Mouse (Mus musculus) c-Kit-positive CD71-negative TER-119-negative erythroid progenitor cells, embryonic 14.5 days (primary cell): ENCODE data around the gene Eps8l3.

Source experiments
- DNase-seq: peaks from one replicate; pipeline ENCODE4 v3.0.0-alpha.2; 2013; ENCODE audit warnings: low read depth

Gene Eps8l3

DNA sequence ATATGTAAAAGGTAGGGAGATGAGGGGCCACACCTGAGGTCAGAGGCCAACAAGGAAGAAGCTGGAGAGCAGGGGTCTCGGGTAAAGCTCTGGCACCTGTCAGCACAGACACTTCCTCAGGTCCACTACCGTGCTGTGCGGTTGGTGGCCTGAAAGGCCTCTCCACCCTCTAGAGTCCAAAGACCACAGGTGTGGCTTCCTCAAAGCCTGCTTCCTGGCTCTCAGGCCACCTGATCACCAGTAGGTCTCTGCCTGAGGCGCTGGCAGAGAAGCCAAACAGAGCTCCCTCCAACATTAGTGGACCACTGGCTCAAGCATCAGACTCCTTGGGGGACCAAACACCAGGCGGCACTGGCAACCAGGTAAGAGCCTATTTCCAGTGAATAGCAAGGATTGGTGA lies at the start of gene Eps8l3:
Eps8l3 (plus strand) TSS at position 225 of the 400 bp plus-strand sequence.
- no peak for DNase-seq

DNA sequence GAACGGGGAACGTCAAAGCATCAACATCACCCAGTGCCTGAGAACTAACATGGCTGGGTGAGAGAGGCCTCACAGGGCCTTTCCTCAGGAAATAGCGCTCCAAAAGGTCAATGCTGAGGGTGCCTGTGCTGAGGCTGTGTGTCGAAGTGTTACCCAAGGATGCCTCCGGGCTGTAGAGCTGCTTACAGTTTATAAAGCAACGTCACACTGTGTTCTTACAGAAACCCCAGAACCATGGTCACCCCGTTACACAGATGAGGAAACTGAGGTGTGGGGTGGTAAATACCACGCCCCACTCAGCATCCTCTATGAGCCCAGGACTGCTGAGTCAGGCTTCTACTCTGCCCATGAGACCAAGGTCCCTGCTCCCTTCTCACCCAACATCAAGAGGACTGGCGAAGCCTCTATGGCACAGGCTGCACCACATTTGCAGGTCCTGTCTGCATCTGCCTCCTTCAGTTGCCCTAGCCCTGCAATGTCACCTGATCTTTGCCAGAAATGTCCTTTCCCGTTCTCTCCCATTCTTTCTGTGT lies 49.1 kb upstream of the Eps8l3 start:
- no peak for DNase-seq

DNA sequence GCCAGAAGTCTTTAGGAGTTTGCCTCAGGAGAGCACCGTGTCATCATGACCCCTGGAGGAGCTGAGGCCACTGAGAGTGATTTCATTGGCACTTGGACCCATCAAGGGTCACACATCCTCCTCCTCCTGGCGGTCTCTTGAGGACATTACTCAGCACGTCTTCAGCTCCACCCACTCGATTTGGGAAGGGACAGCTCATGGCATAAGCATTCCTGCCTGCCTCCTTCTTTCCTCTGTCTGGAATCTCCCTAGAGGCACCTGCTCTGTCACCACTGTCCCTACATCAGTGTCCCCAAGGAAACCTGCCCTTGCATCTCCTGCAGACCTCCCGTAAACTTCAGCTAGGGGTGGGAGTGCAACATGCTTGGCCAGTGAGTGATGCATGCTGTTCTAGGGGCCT lies 48.5 kb upstream of the Eps8l3 start:
- DNase-seq: no peak

DNA sequence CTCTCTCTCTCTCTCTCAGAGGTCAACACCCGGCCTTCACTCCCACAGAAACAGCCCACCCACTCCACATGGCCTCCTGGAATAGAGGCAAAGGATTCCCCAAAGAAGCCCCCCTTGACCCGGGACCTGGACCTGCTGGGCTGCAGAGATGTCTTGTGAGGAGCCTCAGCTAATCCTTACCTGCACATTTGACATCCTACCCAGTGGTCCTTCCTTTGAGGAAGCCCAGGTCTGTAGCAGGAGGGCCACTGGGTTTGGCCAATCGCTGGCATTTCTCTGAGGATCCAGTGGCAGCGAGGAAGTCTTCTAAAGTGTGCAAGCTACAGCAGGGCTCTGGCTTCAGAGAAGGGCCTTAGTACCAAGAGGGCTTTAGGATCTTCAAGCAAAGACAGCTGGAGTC lies 48.0 kb upstream of the Eps8l3 start:
- no peak for DNase-seq

DNA sequence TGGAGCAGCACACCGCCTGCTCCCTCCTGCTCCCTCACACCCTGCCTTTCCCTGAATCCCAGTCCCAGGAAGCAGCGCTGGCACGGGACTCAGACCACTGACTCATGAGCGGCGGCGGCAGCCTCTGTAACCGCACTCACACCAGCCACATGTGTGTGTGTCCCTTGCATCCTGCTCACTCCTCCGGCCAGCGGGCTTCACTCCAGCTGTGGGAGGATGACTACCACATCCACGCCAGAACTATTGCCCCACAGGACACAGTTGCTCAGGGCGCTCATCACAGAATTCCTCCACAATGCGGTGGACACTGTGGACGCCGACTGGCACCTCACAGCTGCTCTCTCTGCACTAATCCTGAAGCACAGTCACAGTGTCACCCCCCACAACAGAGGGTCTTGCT lies 47.4 kb upstream of the Eps8l3 start:
- no peak for DNase-seq

DNA sequence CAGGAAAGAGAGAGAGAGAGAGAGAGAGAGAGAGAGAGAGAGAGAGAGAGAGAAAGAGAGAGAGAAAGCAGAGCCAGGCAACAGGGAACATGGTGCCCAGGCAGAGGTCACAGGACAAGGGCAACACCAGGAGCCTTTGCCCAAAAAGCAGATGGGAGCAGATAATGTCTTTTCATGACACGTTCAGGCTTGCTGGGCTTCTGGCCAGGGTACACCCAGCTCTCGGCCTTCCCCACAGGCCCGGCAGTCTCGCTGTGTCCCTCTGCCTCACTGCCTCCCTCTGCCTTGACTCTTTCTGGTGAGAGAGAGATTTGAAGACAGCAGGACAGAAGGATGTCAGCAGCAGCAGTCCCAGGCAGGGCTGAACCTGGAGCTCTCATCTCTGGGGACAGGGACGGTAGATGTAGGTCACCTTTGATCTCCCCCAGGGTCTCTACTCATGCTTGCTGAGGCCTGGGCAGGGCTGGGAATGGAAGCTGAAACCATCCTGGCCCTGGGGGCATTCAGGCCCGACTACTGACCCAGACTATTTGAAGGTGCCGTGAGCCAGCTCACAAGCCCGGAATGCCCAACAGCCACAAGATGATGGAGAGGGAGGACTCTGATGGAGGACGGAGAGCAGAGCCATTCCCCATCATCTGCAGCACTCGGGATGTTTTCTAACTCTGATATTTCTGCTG lies 45.0 kb upstream of the Eps8l3 start:
- DNase-seq: no peak

DNA sequence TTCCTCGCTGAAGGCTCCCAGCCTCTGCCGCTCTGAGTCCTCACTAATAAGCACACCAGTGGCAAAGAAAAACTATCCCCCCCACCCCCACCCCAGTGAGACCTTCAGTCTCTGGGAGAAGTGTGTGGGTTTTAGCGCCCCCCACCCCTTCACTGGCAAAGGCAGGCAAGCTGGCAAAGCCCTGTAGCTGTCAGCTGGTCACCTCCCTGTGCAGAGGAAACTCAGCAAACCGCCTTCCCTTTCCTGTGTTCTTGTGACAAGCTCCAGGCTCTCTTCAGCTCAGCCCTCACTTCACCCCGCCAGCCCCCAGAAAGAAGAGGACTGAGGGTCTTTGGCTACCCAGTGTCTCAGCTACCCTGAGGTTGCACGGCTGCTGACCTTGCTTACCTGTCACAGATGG lies 44.4 kb upstream of the Eps8l3 start:
- DNase-seq: no peak

DNA sequence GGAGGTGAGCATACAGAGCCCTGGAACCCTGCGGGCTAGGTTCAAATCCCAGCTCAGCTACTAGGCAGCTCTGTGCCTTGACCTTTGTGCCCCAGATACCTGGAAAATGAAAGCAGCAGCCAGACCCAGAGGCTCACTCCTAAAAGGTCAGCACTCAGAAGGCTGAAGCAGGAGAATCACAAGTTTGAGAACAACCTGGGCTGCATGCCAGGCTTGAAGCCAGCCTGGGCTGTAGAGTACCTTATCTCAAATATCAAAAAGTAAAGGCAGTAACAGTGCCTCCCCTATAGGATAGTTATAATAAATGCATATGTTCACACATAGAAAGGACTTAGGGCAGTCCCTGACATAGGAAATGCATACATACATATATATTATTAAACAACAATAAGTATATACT lies 43.7 kb upstream of the Eps8l3 start:
- DNase-seq: no peak

DNA sequence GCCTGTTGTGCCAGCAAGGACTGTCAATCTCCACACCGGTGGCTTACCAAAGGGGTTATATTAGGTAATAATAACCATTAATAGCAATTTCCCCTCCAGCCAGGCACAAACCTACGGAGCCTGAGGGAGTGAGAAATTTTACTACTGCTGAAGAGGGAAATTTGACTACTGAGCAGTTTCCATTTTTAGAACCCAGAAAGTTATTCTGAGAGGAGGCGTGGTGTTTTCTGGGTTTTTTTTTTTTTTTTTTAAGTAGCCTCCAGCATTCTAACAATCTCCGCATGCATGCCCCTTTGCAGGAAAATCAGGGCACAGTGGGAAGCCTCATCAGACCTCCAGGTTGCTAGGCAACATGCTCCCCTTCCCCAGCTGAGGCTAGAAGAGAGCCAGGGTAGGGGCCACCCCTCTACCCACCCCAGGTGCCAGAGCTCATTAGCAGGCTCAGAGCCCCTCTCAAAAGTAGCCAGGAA lies 43.1 kb upstream of the Eps8l3 start:
- DNase-seq: no peak

DNA sequence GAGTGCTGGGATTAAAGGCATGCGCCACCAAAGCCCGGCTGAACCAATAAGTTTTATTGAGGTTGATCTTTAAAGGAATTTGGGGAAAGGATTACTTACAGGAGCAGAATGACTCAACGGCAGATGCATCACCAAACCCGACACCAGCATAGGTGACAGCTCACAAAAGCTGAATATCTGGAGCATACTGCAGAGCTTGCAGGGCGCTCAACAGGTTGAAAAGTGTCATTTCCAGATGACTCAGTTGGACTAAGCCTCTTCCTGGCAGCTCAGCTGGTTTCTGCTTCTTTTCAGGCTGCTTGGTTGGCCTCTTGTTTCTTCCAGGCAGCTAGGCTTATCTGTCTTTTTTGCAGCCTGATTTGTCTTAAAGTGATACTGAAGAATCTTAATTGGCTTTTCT lies 41.7 kb upstream of the Eps8l3 start:
- no peak for DNase-seq

DNA sequence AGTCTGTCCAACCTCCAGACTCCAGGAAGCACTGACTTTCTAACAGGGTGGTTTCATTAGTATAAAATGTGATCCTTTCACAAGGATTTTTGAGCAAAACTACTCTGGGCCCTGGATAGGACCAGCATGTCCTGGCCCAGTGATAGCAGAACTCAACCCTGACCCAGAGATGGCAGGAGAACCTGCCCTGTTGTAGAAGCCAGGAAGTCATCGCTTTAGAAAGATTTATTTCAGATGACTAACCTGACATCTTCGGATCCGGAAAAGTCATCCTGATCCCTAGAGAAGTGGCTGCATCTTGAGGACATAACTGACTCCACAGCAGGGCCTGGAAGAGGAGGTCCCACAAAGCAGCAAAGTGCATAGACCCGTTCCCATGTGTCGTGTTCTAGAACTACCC lies 37.2 kb upstream of the Eps8l3 start:
- no peak for DNase-seq

DNA sequence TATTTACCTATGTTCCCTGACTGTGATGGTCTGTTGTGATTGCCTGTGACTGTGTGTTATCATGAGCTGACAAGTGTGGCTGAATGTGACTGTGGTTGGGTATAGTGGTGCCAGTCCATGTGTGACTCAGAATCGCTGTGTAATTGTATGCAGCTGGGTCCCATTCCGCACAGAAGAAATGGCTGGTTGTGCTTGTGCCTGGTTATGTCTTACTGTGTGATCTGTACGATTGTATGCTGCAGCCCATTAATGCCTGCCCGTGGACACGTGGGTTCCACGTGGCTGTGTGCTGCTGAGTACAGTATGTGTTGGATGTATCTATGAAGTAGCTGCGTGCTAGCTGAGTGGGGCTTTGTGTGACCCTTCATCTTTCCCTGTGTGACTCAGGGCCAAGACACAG lies 36.2 kb upstream of the Eps8l3 start:
- DNase-seq: no peak

DNA sequence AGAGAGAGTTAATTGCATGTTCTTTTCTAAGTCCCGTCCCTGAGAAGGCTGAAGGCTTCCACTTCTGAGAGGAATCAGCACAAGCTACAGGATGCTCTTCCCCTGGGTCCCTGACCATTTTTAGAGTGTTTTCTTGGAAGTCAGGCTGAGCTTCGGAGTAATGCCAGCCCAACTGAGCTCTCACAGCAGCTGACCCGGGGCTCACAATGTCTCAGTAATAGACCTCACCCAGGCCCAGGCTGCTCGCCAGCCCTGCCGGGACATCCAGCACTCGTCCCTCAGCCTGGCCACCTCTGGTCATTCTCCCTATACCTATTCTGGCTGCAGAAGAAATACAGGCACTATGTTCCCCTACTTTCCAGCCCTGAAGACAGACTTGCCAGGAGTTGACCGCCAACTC lies 35.7 kb upstream of the Eps8l3 start:
- no peak for DNase-seq

DNA sequence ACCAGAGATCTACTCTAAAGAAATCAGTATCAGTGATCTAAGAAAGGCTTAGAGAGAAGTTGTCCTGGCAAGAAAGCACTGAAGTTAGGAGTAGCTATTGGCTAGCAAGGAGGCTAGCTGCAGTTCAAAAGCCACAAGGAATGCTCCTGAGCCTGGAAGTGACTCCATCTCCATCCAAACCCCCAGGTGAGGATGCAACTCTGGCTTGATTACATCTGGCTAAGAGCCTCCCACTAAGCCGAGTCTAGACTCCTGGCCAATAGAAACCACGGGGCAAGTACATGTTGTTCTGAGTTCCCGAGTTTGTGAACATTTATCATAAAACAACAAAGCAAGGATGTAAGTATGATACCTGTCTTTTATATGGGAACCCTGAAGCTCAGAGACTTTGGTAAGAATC lies 33.6 kb upstream of the Eps8l3 start:
- DNase-seq: no peak

DNA sequence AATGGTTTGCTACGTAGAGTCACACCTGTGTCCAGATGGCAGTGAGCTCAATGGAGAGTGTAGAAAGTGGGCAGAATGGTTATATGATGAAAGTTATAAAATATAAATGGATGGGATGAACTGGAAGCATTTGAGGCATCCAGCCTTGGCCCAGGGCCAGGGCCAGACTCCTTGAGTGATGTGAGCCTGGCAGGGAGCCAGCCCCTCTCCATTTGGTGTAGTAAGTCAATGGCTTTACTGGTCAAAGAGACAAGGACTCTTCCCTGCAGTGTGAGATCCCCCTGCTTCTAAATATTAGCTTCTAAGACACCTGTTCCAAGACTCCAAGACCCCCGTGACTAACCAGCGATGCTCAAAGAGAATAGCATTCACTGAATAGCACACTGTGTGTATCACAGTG lies 33.0 kb upstream of the Eps8l3 start:
- DNase-seq: no peak

DNA sequence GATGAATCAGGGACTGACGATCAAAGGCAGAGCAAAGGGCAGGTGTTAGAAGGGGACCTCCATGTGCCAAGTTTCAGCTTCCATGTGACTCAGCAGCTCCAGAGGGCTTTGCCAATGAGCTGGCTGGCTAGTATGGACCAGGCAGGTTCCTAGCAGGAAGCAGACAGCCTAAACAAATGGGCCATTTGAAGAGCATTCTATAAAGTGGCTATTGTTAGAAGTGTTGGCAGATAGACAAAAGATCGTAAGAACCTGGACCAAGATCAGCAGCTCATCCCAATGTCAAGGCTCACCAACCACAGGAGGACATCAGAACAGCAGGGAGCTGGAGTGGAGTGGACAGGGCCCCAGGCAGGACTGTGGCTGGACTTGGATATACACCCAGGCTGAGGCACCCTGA lies 32.5 kb upstream of the Eps8l3 start:
- DNase-seq: no peak

DNA sequence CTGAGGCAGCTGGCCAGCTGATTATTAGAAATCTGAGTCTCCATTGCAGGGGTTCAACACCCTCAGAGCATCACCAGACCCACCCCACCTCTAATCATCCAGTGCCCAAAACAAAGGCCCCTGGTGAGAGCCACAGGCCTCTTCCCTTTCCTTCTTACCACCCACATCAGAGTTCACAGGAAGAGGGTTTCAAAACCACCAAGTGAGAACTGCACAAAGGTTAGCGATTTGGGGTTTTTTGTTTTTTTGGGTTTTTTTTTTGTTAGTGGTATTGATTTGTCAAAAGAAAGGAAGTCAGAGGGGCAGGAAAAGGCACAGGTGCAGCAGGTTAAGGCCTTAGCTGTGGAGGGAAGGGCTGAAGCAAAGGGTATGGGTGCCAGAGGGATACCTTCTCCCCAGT lies 30.9 kb upstream of the Eps8l3 start:
- no peak for DNase-seq

DNA sequence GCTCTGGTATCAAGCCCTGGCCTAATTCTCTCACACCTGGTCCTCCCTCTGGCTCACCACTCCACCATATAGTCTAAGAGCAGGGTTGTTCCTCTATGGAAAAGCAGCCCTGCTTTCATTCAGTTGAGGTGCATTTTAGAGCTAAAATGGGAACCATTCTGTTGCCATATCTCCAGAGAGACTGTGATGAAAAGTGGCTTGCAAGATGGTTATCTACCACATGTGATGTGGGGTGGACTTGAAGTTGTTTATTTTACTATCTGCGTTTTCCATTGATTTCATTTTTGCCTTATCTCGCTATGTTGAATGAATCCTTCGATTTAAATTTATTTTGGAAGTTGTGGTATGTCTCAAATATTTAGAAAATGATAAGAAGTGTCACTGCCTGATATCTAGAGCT lies 30.2 kb upstream of the Eps8l3 start:
- no peak for DNase-seq

DNA sequence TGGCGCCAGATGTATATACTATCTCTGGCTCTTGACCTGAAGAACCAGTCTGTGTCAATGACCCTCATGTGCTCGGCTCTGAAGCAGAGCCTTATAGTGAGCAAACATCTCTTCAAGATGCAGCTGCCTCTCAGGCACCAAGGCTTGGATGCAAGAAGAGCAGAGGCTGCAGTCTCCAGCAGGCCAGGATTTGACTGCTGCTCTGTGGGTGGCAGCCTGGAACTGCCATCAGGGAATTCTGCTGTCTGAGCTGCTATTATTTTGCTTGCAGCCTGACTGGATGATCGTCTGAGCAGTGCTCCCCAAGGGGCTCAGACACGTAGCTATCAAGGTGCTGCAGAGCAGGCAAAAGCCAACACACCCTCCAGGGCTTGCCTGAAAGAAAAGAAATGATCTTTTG lies 28.9 kb upstream of the Eps8l3 start:
- no peak for DNase-seq

DNA sequence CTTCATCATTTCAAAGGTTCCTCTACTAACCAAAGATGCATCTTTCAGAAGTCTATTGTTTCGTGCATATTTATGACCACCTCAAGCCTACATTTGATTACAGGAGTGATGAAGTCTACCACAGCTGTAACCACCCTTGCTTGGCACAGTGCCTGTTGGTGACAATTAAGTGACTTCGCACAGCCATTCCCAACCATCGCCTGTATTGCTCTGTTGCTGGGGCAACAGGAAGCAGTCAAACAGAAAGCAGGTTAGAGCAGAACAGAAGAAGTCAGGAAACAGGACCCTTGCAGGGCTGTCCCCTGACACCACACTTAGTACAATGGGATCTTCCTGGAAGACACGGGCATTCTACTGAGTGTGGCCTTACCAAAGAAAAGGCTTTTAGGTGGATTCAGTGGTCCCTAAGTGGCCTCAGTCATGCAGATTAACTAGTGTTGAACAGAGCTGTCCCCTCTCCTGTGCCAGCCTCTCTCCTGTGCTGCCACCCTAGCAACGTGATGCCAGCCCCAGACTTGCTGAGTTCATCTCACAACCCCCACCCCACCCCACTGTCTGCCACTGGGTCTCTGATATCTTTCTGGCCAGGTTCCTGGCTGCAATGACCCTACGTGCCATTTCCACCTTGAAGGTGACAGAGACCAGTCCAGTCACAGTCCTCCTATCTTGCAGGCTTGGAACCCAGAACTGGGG lies 27.9 kb upstream of the Eps8l3 start:
- DNase-seq: no peak

DNA sequence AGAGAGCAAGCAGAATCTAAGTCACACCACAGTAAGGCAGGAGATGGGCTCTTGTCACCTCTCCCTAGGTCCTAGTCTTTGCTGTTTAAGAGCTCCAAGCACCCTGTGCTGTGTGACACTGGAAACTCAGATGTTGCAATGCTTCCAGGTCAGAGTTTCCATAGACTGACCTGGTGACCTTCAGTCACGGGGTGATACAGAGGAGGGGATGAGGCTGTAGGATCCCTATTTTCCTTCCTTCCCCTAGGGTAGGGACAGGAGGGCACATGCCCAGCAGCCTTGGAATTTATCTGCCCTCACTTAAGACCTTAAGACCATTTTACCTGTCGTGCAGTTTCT lies 27.4 kb upstream of the Eps8l3 start:
- no peak for DNase-seq

DNA sequence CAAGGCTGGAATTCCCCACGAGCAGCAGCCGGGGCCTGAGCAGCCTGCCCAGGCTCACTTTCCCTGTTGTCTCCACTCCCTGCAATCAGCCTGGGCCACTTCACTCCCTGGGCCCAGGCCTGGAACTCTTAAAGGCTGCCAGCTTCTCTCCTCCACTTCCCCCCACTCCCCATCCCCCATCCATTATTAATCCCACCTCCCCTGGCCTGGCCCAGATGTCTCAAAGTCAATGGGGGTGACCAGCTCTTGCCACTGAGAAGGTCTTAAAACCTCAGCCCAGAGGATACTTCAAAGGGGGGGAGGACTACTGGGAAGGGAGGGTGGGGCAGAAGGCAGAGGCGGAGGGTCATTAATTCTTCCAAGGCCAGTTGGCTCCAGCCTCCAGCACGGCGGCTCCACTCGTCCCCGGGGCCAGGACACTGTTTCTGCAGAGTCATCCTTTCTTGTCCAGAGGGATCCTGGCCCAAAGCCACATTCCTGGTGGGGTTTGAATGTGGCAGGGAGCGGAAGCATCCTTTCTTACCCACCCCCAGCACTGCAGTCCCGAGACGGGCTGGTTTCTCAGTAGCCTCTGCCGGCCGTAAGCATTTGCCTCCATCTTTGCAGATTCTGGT lies 26.5 kb upstream of the Eps8l3 start:
- DNase-seq: no peak

DNA sequence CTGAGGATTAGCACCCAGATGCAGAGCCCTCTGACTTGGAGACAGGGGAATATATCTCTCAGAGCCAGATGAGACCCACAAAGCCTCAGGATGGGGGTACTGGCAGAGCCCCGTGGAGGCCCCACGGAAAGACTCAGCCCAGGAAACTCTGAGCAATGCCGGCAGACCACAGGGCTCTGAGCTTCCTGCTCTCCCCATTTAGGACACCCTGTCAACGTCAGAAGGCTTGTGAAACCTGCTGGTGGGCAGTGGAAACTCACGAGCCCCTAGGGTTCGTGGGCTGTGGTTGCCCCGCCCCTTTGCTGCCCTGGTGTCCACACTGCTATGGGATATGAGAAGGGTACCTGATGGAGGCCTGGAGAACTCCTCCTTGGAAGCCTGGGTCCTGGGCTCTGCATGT lies 24.2 kb upstream of the Eps8l3 start:
- DNase-seq: peak; percentile 44
